Mouse (Mus musculus) gonadal fat pad, adult 2 months (tissue): Measurements from ENCODE around the gene Fbrsl1. TPM values are rescaled to one million over a fixed set of nuclear protein-coding genes. Genes with fewer than 3 reads are reported as not detected.

Source experiments
- DNase-seq: peaks from one replicate; pipeline ENCODE4 v3.0.0-alpha.2; 2012; ENCODE audit warnings: low read depth
- polyA plus RNA-seq: library from polyadenylated mRNA; depleted of rRNA; stranded (reverse); fragments of >200 nt; gene quantifications from 2 replicates; pipeline ENCODE4 v1.2.3, GENCODE M21; 2012; rRNA removed

Fbrsl1 gene
- 43.7 and 90.6 TPM in 2 replicates for polyA plus RNA-seq

- peak; percentile 93 for DNase-seq
Measured at GRCm38 (mm10) chr5:110448436-110449134, at the start of gene Fbrsl1. Gene Fbrsl1 (minus strand): TSS chr5:110448503.

- no peak for DNase-seq
Measured at GRCm38 (mm10) chr5:110498071-110498470, 49.8 kb upstream of the Fbrsl1 start.

GRCm38 (mm10) chr5:110497556-110497955 lies 49.3 kb upstream of the Fbrsl1 start:
- no peak for DNase-seq

- DNase-seq, result no peak
Measured at GRCm38 (mm10) chr5:110495051-110495450, 46.7 kb upstream of the Fbrsl1 start.

- DNase-seq, result no peak
Measured at GRCm38 (mm10) chr5:110494396-110494795, 46.1 kb upstream of the Fbrsl1 start.

GRCm38 (mm10) chr5:110493785-110494184 lies 45.5 kb upstream of the Fbrsl1 start:
- DNase-seq, result no peak

GRCm38 (mm10) chr5:110489639-110490038 lies 41.3 kb upstream of the Fbrsl1 start:
- no peak for DNase-seq

GRCm38 (mm10) chr5:110487943-110488342 lies 39.6 kb upstream of the Fbrsl1 start:
- DNase-seq, result no peak

- DNase-seq, result no peak
Measured at GRCm38 (mm10) chr5:110486674-110487334, 38.5 kb upstream of the Fbrsl1 start.

- no peak for DNase-seq
Measured at GRCm38 (mm10) chr5:110484711-110485110, 36.4 kb upstream of the Fbrsl1 start.

GRCm38 (mm10) chr5:110479228-110479627 lies 30.9 kb upstream of the Fbrsl1 start:
- DNase-seq, result no peak

GRCm38 (mm10) chr5:110474156-110474555 lies 25.9 kb upstream of the Fbrsl1 start:
- no peak for DNase-seq

- DNase-seq, result no peak
Measured at GRCm38 (mm10) chr5:110472834-110473233, 24.5 kb upstream of the Fbrsl1 start.

- no peak for DNase-seq
Measured at GRCm38 (mm10) chr5:110471981-110472476, 23.7 kb upstream of the Fbrsl1 start.

- DNase-seq, result no peak
Measured at GRCm38 (mm10) chr5:110471285-110471684, 23.0 kb upstream of the Fbrsl1 start.

GRCm38 (mm10) chr5:110469227-110469925 lies 21.1 kb upstream of the Fbrsl1 start:
- no peak for DNase-seq

GRCm38 (mm10) chr5:110468296-110468695 lies 20.0 kb upstream of the Fbrsl1 start:
- DNase-seq, result no peak

GRCm38 (mm10) chr5:110467725-110468124 lies 19.4 kb upstream of the Fbrsl1 start:
- no peak for DNase-seq

- no peak for DNase-seq
Measured at GRCm38 (mm10) chr5:110466531-110467424, 18.5 kb upstream of the Fbrsl1 start.

GRCm38 (mm10) chr5:110462646-110463045 lies 14.3 kb upstream of the Fbrsl1 start:
- no peak for DNase-seq

- peak; percentile 97 for DNase-seq
Measured at GRCm38 (mm10) chr5:110458936-110459335, 10.6 kb upstream of the Fbrsl1 start.
